Mouse (Mus musculus): Measurements from ENCODE around the gene Bex6. TPM values are rescaled to one million over a fixed set of nuclear protein-coding genes. Genes with fewer than 3 reads are reported as not detected.
"Not testable (repeated sequence)": the region's sequence is repeated elsewhere in the genome, so short reads cannot be mapped to it uniquely, and the experiment has no call there.

The Bex6 gene
- polyA plus RNA-seq, 1 experiment from 2014 or later = 0.35 TPM

- H3K4me2 ChIP-seq (replicated peaks; ENCODE audit: low read depth, low read length) = no peak overlapping the region
- H3K27me3 ChIP-seq (ENCODE audit: control insufficient read depth, insufficient read depth, low read length) = no peaks in the 10 kb centered on the region
- H3K4me3 ChIP-seq (ENCODE audit: low read depth, low read length) = no peak overlapping the region
- no peaks in the 10 kb centered on the region for H3K9me3 ChIP-seq (ENCODE audit: control insufficient read depth, low read depth, low read length)
- no peaks in the 10 kb centered on the region for H3K4me1 ChIP-seq (ENCODE audit: control insufficient read depth, insufficient read depth, low read length)
- no peak overlapping the region for H3K27ac ChIP-seq (ENCODE audit: low read length)
- H3K9ac ChIP-seq (replicated peaks; ENCODE audit: low read depth, low read length) = no peak overlapping the region
- ATAC-seq (ENCODE audit: insufficient number of reproducible peaks, insufficient read depth, low FRiP score, low read depth) = no peak
- no peaks in the 10 kb centered on the region for H3K36me3 ChIP-seq (ENCODE audit: control insufficient read depth, insufficient read depth, low read length)
These were observed 34.5 kb downstream of the Bex6 start for GRCm38 (mm10) chr16:32214156-32214555.

- Histone ChIP-seq H3K27me3 (ENCODE audit: control insufficient read depth, insufficient read depth, low read length) (no peaks in the 10 kb centered on the region), H3K36me3 (ENCODE audit: control insufficient read depth, insufficient read depth, low read length) (no peaks in the 10 kb centered on the region), H3K4me3 (ENCODE audit: low read depth, low read length) (no peak overlapping the region), H3K4me2 (replicated peaks; ENCODE audit: low read depth, low read length) (no peak overlapping the region), H3K4me1 (ENCODE audit: control insufficient read depth, insufficient read depth, low read length) (no peaks in the 10 kb centered on the region), H3K9me3 (ENCODE audit: control insufficient read depth, low read depth, low read length) (no peaks in the 10 kb centered on the region), H3K9ac (replicated peaks; ENCODE audit: low read depth, low read length) (no peak overlapping the region), H3K27ac (ENCODE audit: low read length) (no peak overlapping the region)
- 73% methylated on average over 17 of the region's 17 CpGs for whole genome bisulfite sequencing
- no peak for ATAC-seq (ENCODE audit: insufficient number of reproducible peaks, insufficient read depth, low FRiP score, low read depth)
These were observed 35.4 kb downstream of the Bex6 start for GRCm38 (mm10) chr16:32214804-32215576.

GRCm38 (mm10) chr16:32221803-32222202 lies 42.2 kb downstream of the Bex6 start:
- no peak for ATAC-seq (ENCODE audit: insufficient number of reproducible peaks, insufficient read depth, low FRiP score, low read depth)
- Histone ChIP-seq H3K4me3 (ENCODE audit: low read depth, low read length) (no peak overlapping the region), H3K4me1 (ENCODE audit: control insufficient read depth, insufficient read depth, low read length) (no peaks in the 10 kb centered on the region), H3K27me3 (ENCODE audit: control insufficient read depth, insufficient read depth, low read length) (no peaks in the 10 kb centered on the region), H3K9ac (replicated peaks; ENCODE audit: low read depth, low read length) (no peak overlapping the region), H3K9me3 (ENCODE audit: control insufficient read depth, low read depth, low read length) (no peaks in the 10 kb centered on the region), H3K36me3 (ENCODE audit: control insufficient read depth, insufficient read depth, low read length) (no peaks in the 10 kb centered on the region), H3K4me2 (replicated peaks; ENCODE audit: low read depth, low read length) (no peak overlapping the region), H3K27ac (ENCODE audit: low read length) (no peak overlapping the region)
- 75% methylated on average over 4 of the region's 4 CpGs for WGBS

GRCm38 (mm10) chr16:32222399-32222798 lies 42.8 kb downstream of the Bex6 start:
- Histone ChIP-seq H3K9ac (replicated peaks; ENCODE audit: low read depth, low read length) (no peak overlapping the region), H3K27ac (ENCODE audit: low read length) (no peak overlapping the region), H3K27me3 (ENCODE audit: control insufficient read depth, insufficient read depth, low read length) (no peaks in the 10 kb centered on the region), H3K4me1 (ENCODE audit: control insufficient read depth, insufficient read depth, low read length) (no peaks in the 10 kb centered on the region), H3K36me3 (ENCODE audit: control insufficient read depth, insufficient read depth, low read length) (no peaks in the 10 kb centered on the region), H3K9me3 (ENCODE audit: control insufficient read depth, low read depth, low read length) (no peaks in the 10 kb centered on the region), H3K4me3 (ENCODE audit: low read depth, low read length) (no peak overlapping the region), H3K4me2 (replicated peaks; ENCODE audit: low read depth, low read length) (no peak overlapping the region)
- no peak for ATAC-seq (ENCODE audit: insufficient number of reproducible peaks, insufficient read depth, low FRiP score, low read depth)

- not testable (repeated sequence) for H3K9ac ChIP-seq (replicated peaks; ENCODE audit: low read depth, low read length); H3K27me3 ChIP-seq (ENCODE audit: control insufficient read depth, insufficient read depth, low read length); H3K4me3 ChIP-seq (ENCODE audit: low read depth, low read length); H3K27ac ChIP-seq (ENCODE audit: low read length); H3K9me3 ChIP-seq (ENCODE audit: control insufficient read depth, low read depth, low read length); ATAC-seq (ENCODE audit: insufficient number of reproducible peaks, insufficient read depth, low FRiP score, low read depth); H3K4me1 ChIP-seq (ENCODE audit: control insufficient read depth, insufficient read depth, low read length); H3K4me2 ChIP-seq (replicated peaks; ENCODE audit: low read depth, low read length)
- peaks cover 19% of the 10 kb centered on the region; the same call in 1 of the 2 replicates for H3K36me3 ChIP-seq (ENCODE audit: control insufficient read depth, insufficient read depth, low read length)
- WGBS = 77% methylated on average over 3 of the region's 3 CpGs
These were observed 52.4 kb downstream of the Bex6 start for GRCm38 (mm10) chr16:32232050-32232449.

Other genes with a start within 250 kb of the Bex6 start
- gene Pigz, start 246.0 kb upstream of the Bex6 start, polyA plus RNA-seq (2014; fragmentation: Nextera tagmentation; extraction: Ambion mirVana) = 0.63 and 0.68 TPM in 2 replicates
- gene 0610012G03Rik, start 231.3 kb upstream of the Bex6 start, polyA plus RNA-seq (2014; fragmentation: Nextera tagmentation; extraction: Ambion mirVana) = 91.4 and 97.6 TPM in 2 replicates
- gene Ncbp2, start 231.3 kb upstream of the Bex6 start, polyA plus RNA-seq (2014; fragmentation: Nextera tagmentation; extraction: Ambion mirVana) = 115 and 116 TPM in 2 replicates
- gene Senp5, start 176.5 kb upstream of the Bex6 start, polyA plus RNA-seq (2014; fragmentation: Nextera tagmentation; extraction: Ambion mirVana) = 10.8 and 11.5 TPM in 2 replicates
- gene Pak2, start 100.5 kb upstream of the Bex6 start, polyA plus RNA-seq (2014; fragmentation: Nextera tagmentation; extraction: Ambion mirVana) = 40.1 and 42.2 TPM in 2 replicates
- gene Pigx, start 80.1 kb upstream of the Bex6 start, polyA plus RNA-seq (2014; fragmentation: Nextera tagmentation; extraction: Ambion mirVana) = 111 and 125 TPM in 2 replicates
- gene Cep19, start 80.0 kb upstream of the Bex6 start, polyA plus RNA-seq (2014; fragmentation: Nextera tagmentation; extraction: Ambion mirVana) = 30.0 and 32.3 TPM in 2 replicates
- gene Nrros, start 14.2 kb upstream of the Bex6 start, polyA plus RNA-seq (2014; fragmentation: Nextera tagmentation; extraction: Ambion mirVana) = 16.0 and 17.0 TPM in 2 replicates
- 8.0 and 8.9 TPM in 2 replicates for gene Fbxo45, start 67.3 kb downstream of the Bex6 start, polyA plus RNA-seq (2014; fragmentation: Nextera tagmentation; extraction: Ambion mirVana)
- 19.7 and 21.3 TPM in 2 replicates for gene Wdr53, start 67.4 kb downstream of the Bex6 start, polyA plus RNA-seq (2014; fragmentation: Nextera tagmentation; extraction: Ambion mirVana)
- not detected in 2 replicates for gene Smco1, start 91.6 kb downstream of the Bex6 start, polyA plus RNA-seq (2014; fragmentation: Nextera tagmentation; extraction: Ambion mirVana)
- gene Rnf168, start 97.6 kb downstream of the Bex6 start, polyA plus RNA-seq (2014; fragmentation: Nextera tagmentation; extraction: Ambion mirVana) = 28.0 and 28.3 TPM in 2 replicates
- gene Ubxn7, start 152.4 kb downstream of the Bex6 start, polyA plus RNA-seq (2014; fragmentation: Nextera tagmentation; extraction: Ambion mirVana) = 28.4 and 32.4 TPM in 2 replicates
- not detected in 2 replicates for gene Tm4sf19, start 220.7 kb downstream of the Bex6 start, polyA plus RNA-seq (2014; fragmentation: Nextera tagmentation; extraction: Ambion mirVana)
- gene Tctex1d2, start 239.9 kb downstream of the Bex6 start, polyA plus RNA-seq (2014; fragmentation: Nextera tagmentation; extraction: Ambion mirVana) = 28.4 and 31.6 TPM in 2 replicates

Data from stomach, embryonic 14.5 days (tissue).